Mouse (Mus musculus) midbrain, embryonic 11.5 days (tissue): Measurements from ENCODE around the gene Mthfsd. TPM values are rescaled to one million over a fixed set of nuclear protein-coding genes. Genes with fewer than 3 reads are reported as not detected.

Experiments
- ATAC-seq: fragments of 200-750 bp; cut with Nextera tagmentation; 2 replicates; pipeline ENCODE4 v1.8.0; 2017; ENCODE audit warnings: moderate TSS enrichment, moderate library complexity; ENCODE audit not compliant: low FRiP score
- DNase-seq: peaks from one replicate; pipeline ENCODE4 v3.0.0; 2015; ENCODE audit warnings: low spot score; ENCODE audit errors: missing footprints
- H3K27ac ChIP-seq: fragments of 300-500 bp; sonication (generic); 2 replicates; pipeline ENCODE4 v1.5.1; 2014; ENCODE audit warnings: low read depth, low read length
- H3K27me3 ChIP-seq: fragments of 300-500 bp; sonication (generic); 2 replicates; pipeline ENCODE4 v1.6.1; 2014; ENCODE audit warnings: mild to moderate bottlenecking, low read length, moderate library complexity, mixed read lengths; ENCODE audit not compliant: control insufficient read depth, insufficient read depth
- H3K36me3 ChIP-seq: fragments of 300-500 bp; sonication (generic); 2 replicates; pipeline ENCODE4 v1.6.1; 2014; ENCODE audit warnings: mild to moderate bottlenecking, low read length, moderate library complexity, mixed read lengths; ENCODE audit not compliant: control insufficient read depth, insufficient read depth
- H3K4me1 ChIP-seq: fragments of 300-500 bp; sonication (generic); 2 replicates; pipeline ENCODE4 v1.6.1; 2014; ENCODE audit warnings: low read length; ENCODE audit not compliant: control insufficient read depth, insufficient read depth
- H3K4me2 ChIP-seq: fragments of 300-500 bp; sonication (generic); 2 replicates; pipeline ENCODE4 v1.6.1; 2014; ENCODE audit warnings: mild to moderate bottlenecking, moderate library complexity
- H3K4me3 ChIP-seq: fragments of 300-500 bp; sonication (generic); 2 replicates; pipeline ENCODE4 v1.5.1; 2014; ENCODE audit warnings: low read depth, low read length
- H3K9ac ChIP-seq: fragments of 300-500 bp; sonication (generic); 2 replicates; pipeline ENCODE4 v1.6.1; 2014; ENCODE audit warnings: low read length
- H3K9me3 ChIP-seq: fragments of 300-500 bp; sonication (generic); 2 replicates; pipeline ENCODE4 v1.6.1; 2016; ENCODE audit warnings: low read length; ENCODE audit not compliant: control insufficient read depth
- WGBS: fragments of 180-500 bp; shearing (Covaris S2); extraction: QIAGEN DNeasy Blood & Tissue Kit; methylation state at CpG from one replicate; pipeline ENCODE4 v1.1.7; 2014; 5-methylcytosine and 5-hydroxymethylcytosine counted together
- polyA plus RNA-seq: library from polyadenylated mRNA; unstranded; fragments of >200 nt; fragmentation: Nextera tagmentation; extraction: Ambion mirVana; gene quantifications from 2 replicates; pipeline ENCODE4 v1.2.1, GENCODE M21; 2014

Mthfsd gene
- polyA plus RNA-seq, 1 experiment from 2014 or later = 50.4 TPM

- Histone ChIP-seq H3K4me3 (no peak overlapping the region), H3K4me1 (peaks cover 8% of the 10 kb centered on the region), H3K4me2 (no peak overlapping the region), H3K36me3 (peaks cover 11% of the 10 kb centered on the region), H3K9me3 (no peaks in the 10 kb centered on the region), H3K27me3 (no peaks in the 10 kb centered on the region), H3K9ac (no peak overlapping the region), H3K27ac (no peak overlapping the region)
- WGBS = 49% methylated on average over 17 of the region's 17 CpGs
- ATAC-seq (peak; percentile 36; the same call in 1 of the 2 replicates), DNase-seq (peak; percentile 99)
These were observed 4.0 kb downstream of the Mthfsd start for GRCm38 (mm10) chr8:121104049-121104818.

DNA sequence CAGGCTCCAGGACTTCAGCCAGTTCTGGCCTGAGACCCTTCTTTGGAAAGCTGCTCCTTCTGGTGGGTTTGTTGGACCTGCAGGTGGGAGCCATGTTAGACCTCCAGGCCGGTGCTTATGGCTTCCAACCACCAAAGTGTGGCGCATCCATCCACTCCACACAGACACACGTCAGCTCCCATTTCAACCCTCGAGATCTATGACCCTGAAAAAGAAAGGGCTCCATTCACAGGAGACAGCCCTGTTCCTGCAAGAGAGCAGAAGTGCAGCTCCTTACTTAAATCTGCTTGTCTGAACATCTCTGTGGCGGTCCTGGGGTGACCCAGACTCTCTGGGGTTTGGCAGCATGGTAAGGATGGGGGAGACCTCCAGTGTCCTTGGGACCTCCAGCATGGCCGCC lies 14.7 kb downstream of the Mthfsd start:
- Histone ChIP-seq H3K4me2 (no peak overlapping the region), H3K27ac (no peak overlapping the region), H3K9me3 (no peaks in the 10 kb centered on the region), H3K27me3 (peaks cover 46% of the 10 kb centered on the region), H3K9ac (no peak overlapping the region), H3K4me3 (no peak overlapping the region), H3K36me3 (peaks cover 2% of the 10 kb centered on the region; the same call in 1 of the 2 replicates), H3K4me1 (no peaks in the 10 kb centered on the region)
- WGBS = 69% methylated on average over 6 of the region's 6 CpGs
- no peak for ATAC-seq
- peak; percentile 86 for DNase-seq

GRCm38 (mm10) chr8:121092627-121093026 lies 15.6 kb downstream of the Mthfsd start:
- Histone ChIP-seq H3K4me2 (no peak overlapping the region), H3K27ac (no peak overlapping the region), H3K4me3 (no peak overlapping the region), H3K36me3 (0 out of 2 replicates have a peak, but pooled peaks cover 2% of the 10 kb centered on the region), H3K4me1 (no peaks in the 10 kb centered on the region), H3K27me3 (peaks cover 53% of the 10 kb centered on the region), H3K9ac (no peak overlapping the region), H3K9me3 (no peaks in the 10 kb centered on the region)
- ATAC-seq (peak; percentile 66), DNase-seq (peak; percentile 99)
- WGBS = 3% methylated on average over 16 of the region's 16 CpGs

GRCm38 (mm10) chr8:121092141-121092540 lies 16.1 kb downstream of the Mthfsd start:
- Histone ChIP-seq H3K4me2 (no peak overlapping the region), H3K27ac (no peak overlapping the region), H3K4me3 (no peak overlapping the region), H3K9ac (no peak overlapping the region), H3K9me3 (no peaks in the 10 kb centered on the region), H3K4me1 (no peaks in the 10 kb centered on the region), H3K27me3 (peaks cover 58% of the 10 kb centered on the region), H3K36me3 (0 out of 2 replicates have a peak, but pooled peaks cover 1% of the 10 kb centered on the region)
- DNase-seq (peak; percentile 88), ATAC-seq (peak; percentile 41; the same call in 1 of the 2 replicates)
- WGBS = 36% methylated on average over 6 of the region's 6 CpGs

DNA sequence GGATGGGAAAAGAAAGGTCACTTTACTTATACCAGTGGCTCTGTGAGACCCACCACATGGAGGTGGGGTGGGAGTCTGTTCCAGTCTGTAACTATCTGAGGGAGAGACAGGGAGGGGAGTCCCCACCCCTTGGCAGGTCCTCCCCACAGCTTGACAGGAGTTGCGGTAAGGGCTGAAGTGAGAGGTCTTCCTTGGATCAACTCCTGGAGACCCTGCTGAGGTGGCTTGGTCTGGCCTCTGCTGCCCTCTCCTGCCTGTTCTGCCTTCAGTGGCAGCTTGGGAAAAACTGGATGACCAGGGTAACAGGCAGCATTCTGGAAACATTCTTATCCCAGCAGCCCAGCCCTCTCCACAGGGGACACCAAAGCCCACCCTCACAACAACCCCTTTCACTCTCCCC lies 17.5 kb downstream of the Mthfsd start:
- Histone ChIP-seq H3K4me2 (no peak overlapping the region), H3K27ac (no peak overlapping the region), H3K36me3 (no peaks in the 10 kb centered on the region), H3K9ac (no peak overlapping the region), H3K9me3 (no peaks in the 10 kb centered on the region), H3K4me1 (no peaks in the 10 kb centered on the region), H3K4me3 (no peak overlapping the region), H3K27me3 (peaks cover 73% of the 10 kb centered on the region)
- ATAC-seq (no peak), DNase-seq (peak; percentile 89)
- 0% methylated on average over 1 of the region's 1 CpGs for WGBS

DNA sequence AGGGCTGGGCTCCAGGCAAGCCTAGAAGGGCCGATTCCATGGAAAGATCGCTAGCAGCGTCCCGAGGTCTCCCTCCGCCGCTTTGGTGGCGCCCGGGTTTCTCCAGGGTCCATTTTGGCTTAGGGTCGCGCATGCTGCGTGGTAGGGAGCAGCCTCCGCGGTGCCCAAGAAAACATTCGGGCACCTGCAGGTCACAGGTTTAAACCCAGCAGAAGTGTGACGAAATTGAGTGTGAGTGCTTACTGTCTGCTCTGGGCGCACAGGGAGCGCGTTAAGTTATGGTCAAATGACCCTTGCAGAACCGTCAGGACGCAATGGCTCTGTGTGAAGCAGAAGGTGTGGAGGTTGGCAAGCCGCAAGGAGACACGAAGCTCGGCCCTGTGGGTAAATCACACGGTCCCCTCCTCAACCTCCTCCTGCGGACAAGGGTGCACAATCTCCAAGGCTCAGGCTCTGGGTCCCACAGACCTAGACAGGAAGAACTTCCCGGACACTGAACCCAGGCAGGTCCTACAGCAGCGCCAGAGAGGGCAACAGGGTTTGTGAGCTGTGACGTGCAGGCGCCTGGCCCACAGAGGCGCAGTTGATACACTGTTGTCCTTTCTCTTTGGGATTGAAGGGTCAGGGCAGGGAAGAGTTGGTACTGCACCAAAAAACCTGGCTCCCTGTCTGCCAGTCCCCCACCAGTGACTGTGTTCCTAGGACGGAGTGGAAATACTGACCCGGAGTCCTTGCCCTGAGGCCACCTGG lies 18.4 kb downstream of the Mthfsd start:
- 3% methylated on average over 32 of the region's 32 CpGs for WGBS
- Histone ChIP-seq H3K4me1 (peaks cover 1% of the 10 kb centered on the region; the same call in 1 of the 2 replicates), H3K9ac (no peak overlapping the region), H3K9me3 (no peaks in the 10 kb centered on the region), H3K27ac (no peak overlapping the region), H3K36me3 (no peaks in the 10 kb centered on the region), H3K27me3 (peaks cover 82% of the 10 kb centered on the region), H3K4me2 (no peak overlapping the region), H3K4me3 (no peak overlapping the region)
- DNase-seq (peak; percentile 92), ATAC-seq (no peak)

GRCm38 (mm10) chr8:121088871-121089630 lies 19.1 kb downstream of the Mthfsd start:
- ATAC-seq = no peak

DNA sequence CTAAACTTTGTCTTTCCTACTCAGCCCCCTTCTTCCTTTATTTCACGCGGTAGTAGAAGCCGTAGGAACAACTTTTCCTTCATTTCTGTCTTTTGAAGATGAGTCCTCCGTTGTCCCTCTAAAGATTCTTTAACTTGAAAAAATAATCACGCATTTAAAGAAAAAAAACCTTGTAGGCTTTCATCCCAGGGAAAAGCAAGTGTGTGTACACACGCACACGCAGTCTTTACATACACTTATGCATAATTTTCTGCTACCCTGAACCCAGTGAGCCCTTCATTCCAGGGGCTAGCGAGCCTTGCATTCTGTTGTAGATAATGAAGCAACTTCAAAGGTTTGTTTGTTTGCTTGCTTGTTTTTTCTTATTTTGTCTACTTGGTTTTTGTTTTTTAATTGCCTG lies 19.9 kb downstream of the Mthfsd start:
- peaks cover 95% of the 10 kb centered on the region for H3K27me3 ChIP-seq
- no peaks in the 10 kb centered on the region for H3K36me3 ChIP-seq
- no peaks in the 10 kb centered on the region for H3K9me3 ChIP-seq
- H3K4me3 ChIP-seq = no peak overlapping the region
- H3K9ac ChIP-seq = no peak overlapping the region
- H3K4me2 ChIP-seq = no peak overlapping the region
- H3K4me1 ChIP-seq = peaks cover 17% of the 10 kb centered on the region
- 2% methylated on average over 8 of the region's 8 CpGs for WGBS
- ATAC-seq = no peak
- no peak overlapping the region for H3K27ac ChIP-seq
- peak; percentile 91 for DNase-seq

More at GRCm38 (mm10) chr8:121088871-121089630, 19.1 kb downstream of the Mthfsd start:
- Histone ChIP-seq H3K9ac (no peak overlapping the region), H3K9me3 (no peaks in the 10 kb centered on the region), H3K4me1 (peaks cover 9% of the 10 kb centered on the region), H3K4me2 (no peak overlapping the region), H3K4me3 (no peak overlapping the region), H3K27me3 (peaks cover 89% of the 10 kb centered on the region), H3K27ac (no peak overlapping the region), H3K36me3 (no peaks in the 10 kb centered on the region)
- 1% methylated on average over 40 of the region's 40 CpGs for WGBS
- DNase-seq = peak; percentile 95
